Mouse (Mus musculus) midbrain, embryonic 16.5 days (tissue): ENCODE measurements at regions not wholly inside any gene's neighbourhood (a gene's known extent, or its start where the extent isn't known, plus 50 kb on each side); places are given as distances from the start of the nearest gene placed in this dataset.

Source experiments
- ATAC-seq: fragments of 200-750 bp; cut with Nextera tagmentation; 2 replicates; pipeline ENCODE4 v1.8.0; 2017; ENCODE audit warnings: moderate TSS enrichment
- H3K27ac ChIP-seq: fragments of 300-500 bp; sonication (generic); 2 replicates; pipeline ENCODE4 v1.5.1; 2014; ENCODE audit warnings: mild to moderate bottlenecking, low read length, mixed read lengths
- H3K27me3 ChIP-seq: fragments of 300-500 bp; sonication (generic); 2 replicates; pipeline ENCODE4 v1.6.1; 2014; ENCODE audit warnings: low read depth, low read length, mixed read lengths; ENCODE audit not compliant: control insufficient read depth, insufficient read depth
- H3K36me3 ChIP-seq: fragments of 300-500 bp; sonication (generic); 2 replicates; pipeline ENCODE4 v1.6.1; 2014; ENCODE audit warnings: mild to moderate bottlenecking, low read length, moderate library complexity, mixed read lengths; ENCODE audit not compliant: control insufficient read depth, insufficient read depth
- H3K4me1 ChIP-seq: fragments of 300-500 bp; sonication (generic); 2 replicates; pipeline ENCODE4 v1.6.1; 2014; ENCODE audit warnings: mild to moderate bottlenecking, low read length, mixed read lengths; ENCODE audit not compliant: control insufficient read depth, insufficient read depth
- H3K4me2 ChIP-seq: fragments of 300-500 bp; sonication (generic); 2 replicates; pipeline ENCODE4 v1.6.1; 2014; ENCODE audit warnings: mild to moderate bottlenecking, low read length, mixed read lengths
- H3K4me3 ChIP-seq: fragments of 300-500 bp; sonication (generic); 2 replicates; pipeline ENCODE4 v1.5.1; 2014; ENCODE audit warnings: low read depth, mild to moderate bottlenecking, low read length, moderate library complexity, mixed read lengths
- H3K9ac ChIP-seq: fragments of 300-500 bp; sonication (generic); 2 replicates; pipeline ENCODE4 v1.6.1; 2014; ENCODE audit warnings: low read depth, low read length, mixed read lengths
- H3K9me3 ChIP-seq: fragments of 300-500 bp; sonication (generic); replicated peaks from 2 replicates; pipeline ENCODE4 v1.6.1; 2014; ENCODE audit warnings: mild to moderate bottlenecking, low read length, mixed read lengths; ENCODE audit not compliant: control insufficient read depth, poor library complexity, severe bottlenecking
- WGBS: fragments of 180-500 bp; shearing (Covaris S2); extraction: QIAGEN DNeasy Blood & Tissue Kit; methylation state at CpG from one replicate; pipeline ENCODE4 v1.1.7; 2014; 5-methylcytosine and 5-hydroxymethylcytosine counted together

- no peaks in the 10 kb centered on the region for H3K9me3 ChIP-seq
- H3K27ac ChIP-seq: no peak overlapping the region
- 73% methylated on average over 5 of the region's 5 CpGs for WGBS
- H3K4me3 ChIP-seq: no peak overlapping the region
- H3K27me3 ChIP-seq: no peaks in the 10 kb centered on the region
- H3K4me1 ChIP-seq: no peaks in the 10 kb centered on the region
- ATAC-seq: no peak
- no peak overlapping the region for H3K4me2 ChIP-seq
- H3K9ac ChIP-seq: no peak overlapping the region
- H3K36me3 ChIP-seq: no peaks in the 10 kb centered on the region
These were observed 112.7 kb upstream of the Ednra start for GRCm38 (mm10) chr8:77836902-77837489.

DNA sequence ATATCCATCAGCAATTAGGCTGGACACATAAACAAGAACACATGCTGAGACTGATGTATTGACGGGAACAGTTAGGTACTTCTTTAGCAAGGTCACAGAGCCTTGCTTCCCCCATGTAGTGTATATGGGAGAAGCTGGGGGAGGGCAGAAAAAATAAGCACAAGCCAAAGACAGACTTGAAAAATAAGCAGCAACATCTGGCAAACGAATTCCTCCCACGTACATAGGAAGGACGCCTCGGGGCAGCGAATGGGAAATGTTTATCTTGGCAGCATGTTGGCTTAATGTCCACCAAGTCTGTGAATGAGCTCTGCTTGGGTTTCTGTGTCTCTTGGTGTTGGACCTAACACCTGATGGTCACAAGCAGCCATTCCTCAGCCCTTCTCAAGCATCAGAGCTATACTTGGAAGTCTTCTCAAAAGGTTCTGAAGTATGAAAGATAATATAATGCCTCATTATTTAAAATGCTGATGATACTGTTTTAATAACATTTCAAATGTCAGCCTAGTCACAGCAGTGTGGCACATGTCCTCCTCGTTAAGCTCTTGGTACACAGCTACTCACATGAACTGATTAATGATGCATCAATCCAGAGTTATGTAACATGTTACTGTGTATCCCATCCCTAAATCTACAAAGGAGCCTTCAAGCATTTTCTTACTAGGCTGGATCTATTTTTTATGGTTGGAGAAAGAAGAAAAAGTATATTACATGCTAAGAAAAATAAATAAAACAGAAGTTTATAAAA is 118.3 kb upstream of the Ednra start:
- H3K36me3 ChIP-seq: no peaks in the 10 kb centered on the region
- H3K9ac ChIP-seq: no peak overlapping the region
- H3K9me3 ChIP-seq: no peaks in the 10 kb centered on the region
- no peaks in the 10 kb centered on the region for H3K4me1 ChIP-seq
- no peak overlapping the region for H3K4me2 ChIP-seq
- no peak for ATAC-seq
- no peak overlapping the region for H3K4me3 ChIP-seq
- no peak overlapping the region for H3K27ac ChIP-seq
- no peaks in the 10 kb centered on the region for H3K27me3 ChIP-seq
- WGBS: 89% methylated on average over 7 of the region's 7 CpGs

GRCm38 (mm10) chr8:77843229-77843628 is 119.0 kb upstream of the Ednra start:
- H3K27ac ChIP-seq: no peak overlapping the region
- no peaks in the 10 kb centered on the region for H3K4me1 ChIP-seq
- 81% methylated on average over 3 of the region's 3 CpGs for WGBS
- H3K9me3 ChIP-seq: no peaks in the 10 kb centered on the region
- ATAC-seq: no peak
- H3K27me3 ChIP-seq: no peaks in the 10 kb centered on the region
- H3K36me3 ChIP-seq: no peaks in the 10 kb centered on the region
- no peak overlapping the region for H3K4me3 ChIP-seq
- H3K4me2 ChIP-seq: no peak overlapping the region
- no peak overlapping the region for H3K9ac ChIP-seq

GRCm38 (mm10) chr8:77850523-77850922 is 126.3 kb upstream of the Ednra start:
- no peak for ATAC-seq
- Histone ChIP-seq H3K36me3 (no peaks in the 10 kb centered on the region), H3K4me1 (no peaks in the 10 kb centered on the region; the same call in 1 of the 2 replicates), H3K27me3 (no peaks in the 10 kb centered on the region), H3K4me3 (no peak overlapping the region), H3K4me2 (no peak overlapping the region), H3K9me3 (no peaks in the 10 kb centered on the region), H3K27ac (no peak overlapping the region), H3K9ac (no peak overlapping the region)
- WGBS: 82% methylated on average over 5 of the region's 5 CpGs

GRCm38 (mm10) chr8:77870264-77870663 is 146.0 kb upstream of the Ednra start:
- no peaks in the 10 kb centered on the region for H3K9me3 ChIP-seq
- H3K4me2 ChIP-seq: no peak overlapping the region
- WGBS: 69% methylated on average over 6 of the region's 6 CpGs
- no peak overlapping the region for H3K9ac ChIP-seq
- no peak for ATAC-seq
- H3K36me3 ChIP-seq: no peaks in the 10 kb centered on the region
- no peak overlapping the region for H3K4me3 ChIP-seq
- no peak overlapping the region for H3K27ac ChIP-seq
- H3K4me1 ChIP-seq: no peaks in the 10 kb centered on the region
- no peaks in the 10 kb centered on the region for H3K27me3 ChIP-seq

DNA sequence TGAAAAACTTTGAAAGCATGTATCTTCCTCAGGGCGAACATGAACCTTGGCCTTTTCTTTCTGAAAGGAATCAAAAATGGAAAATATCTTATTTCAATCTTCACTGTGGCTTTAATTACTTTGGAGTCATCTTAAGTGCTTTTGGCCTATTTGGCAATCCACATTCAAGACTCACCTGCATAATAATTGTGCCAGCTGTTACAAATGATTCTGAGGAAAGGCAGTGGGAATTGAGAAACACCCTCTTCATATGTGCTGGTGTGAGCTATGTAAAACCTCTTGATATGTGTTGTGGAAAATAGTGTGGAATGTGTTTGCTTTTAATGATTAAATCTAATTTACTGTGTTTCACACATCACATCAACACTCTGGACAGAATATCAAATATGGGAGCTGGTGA is 148.5 kb upstream of the Ednra start:
- H3K27me3 ChIP-seq: no peaks in the 10 kb centered on the region
- H3K27ac ChIP-seq: no peak overlapping the region
- WGBS: 92% methylated on average over 1 of the region's 1 CpGs
- H3K4me1 ChIP-seq: no peaks in the 10 kb centered on the region
- no peak for ATAC-seq
- no peaks in the 10 kb centered on the region for H3K36me3 ChIP-seq
- no peaks in the 10 kb centered on the region; the same call in 1 of the 2 replicates for H3K9me3 ChIP-seq
- H3K4me2 ChIP-seq: no peak overlapping the region
- no peak overlapping the region for H3K4me3 ChIP-seq
- no peak overlapping the region for H3K9ac ChIP-seq

DNA sequence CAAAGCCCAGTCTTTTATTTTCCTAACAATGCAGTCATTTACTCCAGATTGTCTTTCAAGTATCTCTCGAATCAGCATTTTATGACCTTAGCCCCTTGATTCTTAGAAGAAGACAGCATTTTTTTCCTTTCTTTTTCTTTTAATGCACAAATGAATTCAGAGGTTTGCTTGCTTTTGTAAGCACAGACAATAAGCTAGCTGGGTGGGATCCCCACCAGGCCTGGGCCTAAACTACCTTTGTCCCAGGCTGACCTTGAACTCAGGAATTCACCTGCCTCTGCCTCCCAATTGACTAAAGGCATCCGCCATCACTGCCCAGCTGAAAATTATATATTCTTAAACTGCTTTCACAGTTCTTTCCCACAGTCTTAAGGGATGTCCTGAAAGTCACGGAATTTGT is 195.5 kb upstream of the Ednra start:
- Histone ChIP-seq H3K4me2 (no peak overlapping the region), H3K4me3 (no peak overlapping the region), H3K36me3 (no peaks in the 10 kb centered on the region; the same call in 1 of the 2 replicates), H3K4me1 (no peaks in the 10 kb centered on the region), H3K27me3 (no peaks in the 10 kb centered on the region), H3K9me3 (no peaks in the 10 kb centered on the region), H3K27ac (no peak overlapping the region), H3K9ac (no peak overlapping the region)
- 81% methylated on average over 3 of the region's 3 CpGs for WGBS
- ATAC-seq: no peak

- Histone ChIP-seq H3K9ac (no peak overlapping the region), H3K27me3 (no peaks in the 10 kb centered on the region), H3K4me3 (no peak overlapping the region), H3K27ac (no peak overlapping the region), H3K9me3 (no peaks in the 10 kb centered on the region), H3K36me3 (no peaks in the 10 kb centered on the region; the same call in 1 of the 2 replicates), H3K4me1 (no peaks in the 10 kb centered on the region), H3K4me2 (no peak overlapping the region)
- ATAC-seq: no peak
- 80% methylated on average over 4 of the region's 4 CpGs for WGBS
These were observed 197.6 kb upstream of the Ednra start for GRCm38 (mm10) chr8:77921868-77922267.

DNA sequence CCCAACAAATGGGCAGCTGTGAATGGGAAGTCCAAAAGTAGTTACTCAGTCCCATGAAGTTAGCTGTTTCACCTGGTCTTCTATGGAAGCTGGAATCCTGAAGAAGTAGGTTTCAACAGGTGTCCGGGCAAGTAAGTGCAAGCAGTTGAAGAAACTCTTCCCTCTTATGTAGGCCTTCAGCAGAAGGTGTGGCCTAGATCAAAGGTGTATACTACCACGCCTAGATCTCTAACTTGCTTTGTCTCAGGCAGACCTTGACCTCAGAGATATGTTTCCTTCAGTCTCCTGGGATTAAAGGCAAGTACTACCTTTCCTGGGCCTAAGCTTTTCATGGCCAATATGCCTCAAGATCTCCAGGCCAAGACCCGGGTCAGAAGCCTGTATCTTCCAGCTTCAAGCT is 223.4 kb upstream of the Ednra start:
- H3K4me3 ChIP-seq: no peak overlapping the region
- ATAC-seq: no peak
- H3K27me3 ChIP-seq: no peaks in the 10 kb centered on the region
- no peaks in the 10 kb centered on the region for H3K4me1 ChIP-seq
- H3K27ac ChIP-seq: no peak overlapping the region
- H3K9ac ChIP-seq: no peak overlapping the region
- no peaks in the 10 kb centered on the region for H3K36me3 ChIP-seq
- H3K4me2 ChIP-seq: no peak overlapping the region
- no peaks in the 10 kb centered on the region for H3K9me3 ChIP-seq
- 88% methylated on average over 3 of the region's 3 CpGs for WGBS
